Mouse (Mus musculus) testis, adult 2 months (tissue): ENCODE data around the gene Zfp184.

ENCODE experiments used
- CTCF ChIP-seq: fragments of 200-500 bp; IDR thresholded peaks from 2 replicates; pipeline ENCODE4 v1.5.1; 2012; ENCODE audit warnings: low read depth, mild to moderate bottlenecking, inconsistent platforms, low read length, moderate library complexity; ENCODE audit not compliant: control insufficient read depth, insufficient read depth, insufficient replicate concordance
- POLR2A ChIP-seq: fragments of 200-500 bp; IDR thresholded peaks from 2 replicates; pipeline ENCODE4 v1.6.1; 2012; ENCODE audit warnings: low read depth, mild to moderate bottlenecking, inconsistent platforms, low read length, moderate library complexity; ENCODE audit not compliant: control insufficient read depth

GRCm38 (mm10) chr13:22007121-22007510, 62.2 kb downstream of the Zfp184 start:
- no peak for TF ChIP-seq CTCF
- no peak for TF ChIP-seq POLR2A
